Mouse (Mus musculus) large intestine, adult 2 months (tissue): Measurements from ENCODE around the gene Hmgcl. TPM values are rescaled to one million over a fixed set of nuclear protein-coding genes. Genes with fewer than 3 reads are reported as not detected.

Experiments used
- DNase-seq: peaks from one replicate; pipeline ENCODE4 v3.0.0-alpha.2; 2012; ENCODE audit warnings: low read depth, low spot score
- WGBS: fragments of 180-500 bp; shearing (Covaris S2); methylation state at CpG from one replicate; pipeline ENCODE4 v1.1.7; 2018; 5-methylcytosine and 5-hydroxymethylcytosine counted together
- polyA plus RNA-seq: library from polyadenylated mRNA; depleted of rRNA; stranded (reverse); fragments of >200 nt; gene quantifications from 2 replicates; pipeline ENCODE4 v1.2.3, GENCODE M21; 2012

The Hmgcl gene
- polyA plus RNA-seq, 1 experiment: 68.5 TPM

GRCm38 (mm10) chr4:135951505-135951904, 5.3 kb downstream of the Hmgcl start:
- over 99% methylated on average over 3 of the region's 3 CpGs for WGBS
- no peak for DNase-seq

GRCm38 (mm10) chr4:135953179-135953578, 6.9 kb downstream of the Hmgcl start:
- no peak for DNase-seq
- 29% methylated on average over 3 of the region's 3 CpGs for WGBS

GRCm38 (mm10) chr4:135954241-135954640, 8.0 kb downstream of the Hmgcl start:
- DNase-seq: no peak
- 11% methylated on average over 2 of the region's 2 CpGs for WGBS

- DNase-seq: no peak
- 52% methylated on average over 9 of the region's 9 CpGs for WGBS
These were observed 9.6 kb downstream of the Hmgcl start for GRCm38 (mm10) chr4:135955886-135956285.

DNA sequence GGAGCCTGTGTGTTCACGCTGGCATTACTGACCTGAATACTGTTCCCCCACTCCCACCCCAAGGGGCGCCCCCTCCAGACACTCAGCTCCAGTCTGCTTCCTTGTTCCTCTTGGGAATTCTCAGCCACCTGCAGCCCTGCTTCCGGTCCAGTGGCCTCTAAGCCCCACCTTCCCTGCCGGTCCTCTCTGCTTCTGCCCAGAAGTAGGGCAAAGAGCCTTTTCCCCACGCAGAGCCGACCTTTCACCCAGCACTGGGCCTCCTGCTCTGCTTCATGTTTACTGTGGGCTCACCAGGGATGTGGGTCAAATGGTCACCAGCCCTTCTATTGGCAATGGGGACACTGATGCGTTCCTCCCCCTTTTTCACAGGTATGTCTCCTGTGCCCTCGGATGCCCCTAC, 12.1 kb downstream of the Hmgcl start:
- WGBS: 25% methylated on average over 8 of the region's 8 CpGs
- no peak for DNase-seq

DNA sequence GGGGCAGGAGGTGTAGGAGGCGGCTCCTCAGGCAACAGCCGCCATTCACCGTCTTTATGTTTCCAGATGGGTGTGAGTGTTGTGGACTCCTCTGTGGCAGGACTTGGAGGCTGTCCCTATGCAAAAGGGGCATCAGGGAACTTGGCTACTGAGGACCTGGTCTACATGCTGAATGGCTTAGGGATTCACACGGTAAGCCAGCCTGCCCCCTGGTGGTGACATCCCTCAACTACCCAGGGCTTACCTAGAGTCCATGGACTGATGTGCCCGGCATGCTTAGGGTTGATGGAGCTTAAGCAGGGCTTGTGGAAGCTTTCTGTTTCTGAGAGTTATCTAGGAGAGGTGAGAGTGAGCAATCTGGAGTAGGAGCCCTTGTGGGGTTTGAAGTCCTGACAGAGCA, 14.5 kb downstream of the Hmgcl start:
- 22% methylated on average over 5 of the region's 5 CpGs for WGBS
- no peak for DNase-seq

- no peak for DNase-seq
- 97% methylated on average over 5 of the region's 5 CpGs for WGBS
These were observed 15.5 kb downstream of the Hmgcl start for GRCm38 (mm10) chr4:135961709-135962108.

DNA sequence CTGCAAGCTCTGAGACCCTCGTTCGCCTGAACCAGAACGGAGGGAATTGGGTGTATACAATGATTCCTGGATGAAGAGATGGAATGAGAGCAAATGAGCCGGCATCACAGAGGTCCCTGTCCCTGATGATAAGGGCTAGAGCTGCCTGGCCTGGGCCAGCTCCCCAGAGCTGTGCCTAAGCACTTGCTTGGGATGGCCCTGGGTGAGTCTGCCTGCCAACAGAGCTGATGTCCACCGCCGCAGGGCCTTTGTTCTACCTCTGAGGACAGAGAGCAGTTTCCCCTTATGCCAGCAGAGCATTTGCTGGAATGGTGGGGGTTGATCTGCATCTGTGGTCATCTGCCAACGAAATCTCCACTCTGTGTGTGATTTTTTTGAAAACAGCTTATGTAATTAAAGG, 15.9 kb downstream of the Hmgcl start:
- DNase-seq: no peak
- WGBS: 84% methylated on average over 7 of the region's 7 CpGs

GRCm38 (mm10) chr4:135962946-135963345, 16.7 kb downstream of the Hmgcl start:
- DNase-seq: no peak
- 6% methylated on average over 15 of the region's 15 CpGs for WGBS

DNA sequence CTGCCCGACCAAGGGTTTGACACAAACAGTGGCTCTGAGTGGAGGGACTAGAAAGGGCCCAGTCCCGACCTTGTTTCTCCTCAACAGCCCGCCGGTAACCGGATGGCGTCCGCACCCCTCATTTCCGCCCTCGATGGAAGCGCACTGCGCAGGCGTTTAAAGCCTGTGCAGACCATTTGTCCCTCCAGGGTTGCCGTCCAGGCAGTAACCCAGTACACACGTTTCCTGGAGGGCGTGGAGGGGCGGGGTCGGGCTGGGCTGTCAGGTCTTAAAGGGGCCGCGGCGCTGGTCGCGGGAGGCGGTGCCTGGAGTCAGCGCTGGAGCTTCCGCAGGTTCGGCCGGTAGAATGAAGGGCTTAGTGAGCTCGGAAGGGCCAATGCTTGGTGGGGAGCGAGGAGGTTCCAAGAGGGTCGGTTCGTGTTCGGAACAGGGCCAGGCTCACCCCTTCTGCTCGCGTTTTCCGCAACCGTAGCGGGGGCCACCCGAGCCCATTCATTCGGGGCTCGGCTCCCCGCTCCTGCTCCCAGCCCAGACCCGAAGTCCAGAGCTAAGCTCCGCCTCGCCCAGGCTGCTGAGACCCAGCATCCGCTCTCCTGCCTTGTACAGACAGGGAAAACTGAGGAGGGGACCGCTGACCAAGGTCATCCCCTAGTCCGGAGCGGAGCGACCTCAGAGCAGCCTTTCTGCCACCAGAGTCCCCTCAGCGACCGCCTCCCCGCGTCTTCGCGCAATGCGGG, 17.4 kb downstream of the Hmgcl start, which contains the start of gene Gale:
TSS of gene Gale (plus strand) at position 271 of the 737 bp plus-strand sequence.
- WGBS: under 1% methylated on average over 56 of the region's 56 CpGs
- peak; percentile 94 for DNase-seq

DNA sequence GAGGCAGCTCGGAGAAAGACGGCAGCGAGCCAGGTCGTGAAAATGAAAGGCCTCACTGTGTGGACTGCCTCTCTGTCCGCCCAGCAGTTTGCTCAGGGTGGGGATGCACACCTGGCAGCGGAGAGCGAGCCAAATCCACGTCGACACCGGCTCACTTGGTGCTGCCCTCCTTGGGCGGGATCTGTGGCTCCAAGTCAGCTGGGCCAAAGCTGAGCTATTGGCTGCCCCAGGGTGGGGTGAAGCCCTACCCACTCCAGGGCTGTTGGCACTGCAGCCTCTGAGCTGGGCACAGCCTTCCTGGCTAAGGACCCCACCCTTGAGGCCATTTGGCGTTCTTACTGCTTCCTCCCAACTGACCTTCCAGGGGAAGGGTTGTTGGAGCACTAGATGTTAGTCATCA, 18.2 kb downstream of the Hmgcl start:
- WGBS: 2% methylated on average over 12 of the region's 12 CpGs

DNA sequence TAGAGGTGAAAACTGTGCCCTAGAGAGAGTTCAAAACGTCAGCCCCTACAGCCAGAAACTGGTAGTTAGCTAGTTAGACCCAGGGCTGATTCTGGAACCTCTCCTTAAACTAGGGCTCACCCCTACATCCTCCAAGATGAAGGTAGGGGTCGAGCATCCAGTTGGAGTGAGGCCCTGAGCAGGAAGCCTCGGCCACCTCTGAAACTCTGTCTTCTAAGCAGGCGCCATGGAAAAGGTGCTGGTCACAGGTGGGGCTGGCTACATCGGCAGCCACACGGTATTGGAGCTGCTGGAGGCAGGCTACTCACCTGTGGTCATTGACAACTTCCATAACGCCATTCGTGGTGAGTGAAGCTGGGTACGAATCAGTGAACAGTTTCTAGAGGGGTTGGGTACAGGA, 18.9 kb downstream of the Hmgcl start:
- 38% methylated on average over 9 of the region's 9 CpGs for WGBS

More for the DNA sequence above, 18.2 kb downstream of the Hmgcl start:
- peak; percentile 88 for DNase-seq

DNA sequence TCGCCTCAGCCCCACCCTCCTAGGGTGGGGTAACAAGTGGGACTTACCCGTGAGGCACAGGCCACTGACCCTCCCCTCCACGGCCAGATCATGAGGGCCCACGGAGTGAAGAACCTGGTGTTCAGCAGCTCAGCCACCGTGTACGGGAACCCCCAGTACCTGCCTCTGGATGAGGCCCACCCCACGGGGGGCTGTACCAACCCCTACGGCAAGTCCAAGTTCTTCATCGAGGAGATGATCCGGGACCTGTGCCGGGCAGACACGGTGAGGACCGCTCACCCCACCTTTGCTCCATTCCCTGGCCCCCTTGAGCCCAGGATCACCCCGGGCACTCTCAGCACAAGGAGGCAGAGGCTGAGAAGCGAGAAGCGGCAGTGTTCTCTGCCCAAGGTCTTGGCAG, 20.0 kb downstream of the Hmgcl start:
- no peak for DNase-seq
- WGBS: 79% methylated on average over 16 of the region's 16 CpGs

More for the DNA sequence above, 18.9 kb downstream of the Hmgcl start:
- no peak for DNase-seq

GRCm38 (mm10) chr4:135967086-135967760, 21.0 kb downstream of the Hmgcl start:
- no peak for DNase-seq
- WGBS: 71% methylated on average over 18 of the region's 18 CpGs

DNA sequence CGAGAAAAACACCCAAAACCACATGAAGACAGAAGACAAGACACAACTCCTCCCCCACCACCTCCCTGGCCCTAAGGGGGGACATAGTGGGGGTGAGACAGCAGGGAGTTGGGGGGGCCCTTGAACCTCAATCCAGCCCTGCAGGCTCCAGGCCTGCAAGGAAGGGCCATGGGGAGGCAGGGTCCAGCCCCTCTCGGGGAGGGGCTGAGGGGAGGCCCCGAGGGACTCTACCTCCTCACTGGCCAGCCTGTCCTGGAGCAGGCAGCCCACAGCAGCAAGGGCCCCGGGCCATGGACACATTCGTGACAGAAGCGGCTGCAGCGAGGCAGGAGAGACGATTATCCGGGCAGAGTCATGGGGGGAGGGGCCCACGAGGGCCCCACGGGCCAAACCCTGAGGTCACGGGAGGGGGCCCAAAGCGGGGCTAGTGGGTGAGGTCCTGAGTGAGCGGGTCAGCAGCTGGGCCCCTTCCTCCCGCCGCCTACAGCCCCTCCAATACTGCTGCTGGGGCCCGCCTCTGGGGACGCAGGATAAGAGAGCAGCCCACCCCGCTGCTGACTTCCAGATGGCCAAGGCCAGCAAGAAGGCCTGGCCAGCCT, 22.1 kb downstream of the Hmgcl start:
- no peak for DNase-seq
- WGBS: 69% methylated on average over 19 of the region's 19 CpGs

DNA sequence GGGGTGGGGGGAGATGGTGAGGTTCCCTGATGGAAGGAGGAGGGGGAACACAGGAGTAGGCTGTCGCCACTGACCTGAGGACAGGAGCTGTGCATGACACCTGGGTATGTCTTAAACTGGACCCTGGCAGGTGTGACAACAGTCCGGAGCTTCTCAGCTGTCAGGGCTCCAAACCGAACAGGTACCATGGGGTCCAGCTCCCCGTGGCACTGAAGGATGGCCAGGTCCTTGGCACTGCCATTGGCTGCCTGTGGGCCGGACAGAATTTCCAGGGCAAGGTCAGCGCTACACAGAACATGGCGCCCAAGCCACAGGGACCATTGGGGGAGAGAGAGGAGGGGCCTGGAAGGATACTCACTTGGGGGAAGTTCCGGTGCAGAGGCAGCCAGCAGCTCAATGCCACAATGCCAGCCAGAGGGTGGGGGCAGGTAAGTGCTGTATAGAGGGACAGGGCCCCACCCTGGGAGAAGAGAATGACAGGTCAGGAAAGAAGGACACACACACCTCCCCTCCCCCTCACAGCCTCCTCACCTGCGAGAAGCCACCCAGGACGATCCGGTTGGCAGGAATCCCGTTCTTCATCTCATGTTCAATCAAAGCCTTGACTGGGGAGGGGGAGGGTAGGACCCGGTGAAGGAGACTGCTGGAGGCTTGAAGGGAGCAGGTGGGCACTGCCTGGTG, 23.0 kb downstream of the Hmgcl start:
- 77% methylated on average over 13 of the region's 13 CpGs for WGBS
- DNase-seq: no peak

DNA sequence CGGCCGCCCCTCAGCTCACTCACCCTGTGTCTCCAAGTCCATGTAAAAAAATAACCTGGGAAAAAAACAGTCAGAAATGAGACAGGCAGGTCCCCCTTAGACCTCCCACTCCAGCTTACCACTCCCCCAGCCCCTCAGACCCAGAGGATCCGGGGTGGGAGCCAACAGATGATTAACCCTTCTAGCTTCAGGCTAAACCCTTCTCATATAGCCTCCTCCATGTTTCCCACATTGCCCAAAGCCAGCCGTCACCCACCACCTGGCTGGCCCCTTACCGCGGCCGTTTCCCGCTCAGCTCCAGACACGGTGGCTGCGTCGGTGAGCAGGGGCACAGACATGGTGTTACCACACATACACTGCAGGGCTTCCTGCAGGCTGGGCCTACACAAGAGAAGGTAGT, 24.3 kb downstream of the Hmgcl start:
- no peak for DNase-seq
- WGBS: 91% methylated on average over 11 of the region's 11 CpGs

GRCm38 (mm10) chr4:135971805-135972555, 25.7 kb downstream of the Hmgcl start:
- WGBS: under 1% methylated on average over 35 of the region's 35 CpGs

GRCm38 (mm10) chr4:135972556-135972906, 26.3 kb downstream of the Hmgcl start, which contains the start of gene Lypla2:
Gene Lypla2 (minus strand): TSS chr4:135972626.
- no peak for DNase-seq
- under 1% methylated on average over 19 of the region's 19 CpGs for WGBS

More at GRCm38 (mm10) chr4:135971805-135972555, 25.7 kb downstream of the Hmgcl start:
- no peak for DNase-seq
